Mouse (Mus musculus) frontal cortex, postnatal 25 days (tissue): ENCODE results near the gene Gucy2d.

ENCODE experiments used
- DNase-seq, 2 experiments: peaks; one replicate each; pipeline ENCODE4 v3.0.0; 2022; ENCODE audit warnings: low spot score in 2 of 2

Gucy2d gene

GRCm38 (mm10) chr7:98439956-98440466, at the start of gene Gucy2d:
Gucy2d (plus strand) TSS chr7:98440416.
- no peak for DNase-seq

GRCm38 (mm10) chr7:98390486-98390885, 49.7 kb upstream of the Gucy2d start:
- DNase-seq = no peak

GRCm38 (mm10) chr7:98391351-98391936, 48.8 kb upstream of the Gucy2d start:
- no peak for DNase-seq

- DNase-seq = no peak
Measured at GRCm38 (mm10) chr7:98392466-98393201, 47.6 kb upstream of the Gucy2d start.

- no peak for DNase-seq
Measured at GRCm38 (mm10) chr7:98402582-98403574, 37.3 kb upstream of the Gucy2d start.

- DNase-seq = no peak
Measured at GRCm38 (mm10) chr7:98403996-98404395, 36.2 kb upstream of the Gucy2d start.

- no peak for DNase-seq
Measured at GRCm38 (mm10) chr7:98407615-98408014, 32.6 kb upstream of the Gucy2d start.

GRCm38 (mm10) chr7:98413115-98413514, 27.1 kb upstream of the Gucy2d start:
- DNase-seq = no peak

GRCm38 (mm10) chr7:98415550-98415949, 24.7 kb upstream of the Gucy2d start:
- DNase-seq = no peak

- DNase-seq = no peak
Measured at GRCm38 (mm10) chr7:98416020-98416419, 24.2 kb upstream of the Gucy2d start.

- peak; percentile 23 to 29 for DNase-seq
Measured at GRCm38 (mm10) chr7:98418031-98418805, 22.0 kb upstream of the Gucy2d start.

GRCm38 (mm10) chr7:98419366-98419765, 20.9 kb upstream of the Gucy2d start:
- DNase-seq = no peak

GRCm38 (mm10) chr7:98423546-98423945, 16.7 kb upstream of the Gucy2d start:
- no peak for DNase-seq

GRCm38 (mm10) chr7:98424396-98424795, 15.8 kb upstream of the Gucy2d start:
- DNase-seq = no peak

- DNase-seq = no peak
Measured at GRCm38 (mm10) chr7:98425551-98425950, 14.7 kb upstream of the Gucy2d start.

GRCm38 (mm10) chr7:98426641-98427040, 13.6 kb upstream of the Gucy2d start:
- DNase-seq = no peak

- no peak for DNase-seq
Measured at GRCm38 (mm10) chr7:98427115-98427835, 12.9 kb upstream of the Gucy2d start.

- no peak for DNase-seq
Measured at GRCm38 (mm10) chr7:98429579-98429978, 10.6 kb upstream of the Gucy2d start.

- DNase-seq = peak; percentile 52 to 63
Measured at GRCm38 (mm10) chr7:98430785-98431184, 9.4 kb upstream of the Gucy2d start.

- no peak for DNase-seq
Measured at GRCm38 (mm10) chr7:98437629-98438028, 2.6 kb upstream of the Gucy2d start.

- DNase-seq = no peak
Measured at GRCm38 (mm10) chr7:98446873-98447272, 6.7 kb downstream of the Gucy2d start.
